Mouse (Mus musculus) G1E-ER4 (cell line): ENCODE measurements around the gene Pik3cb. TPM values are rescaled to one million over a fixed set of nuclear protein-coding genes. Genes with fewer than 3 reads are reported as not detected.
A peak's percentile ranks its signal among the peaks of the same experiment; 100 is the strongest.

Experiments used
- GATA1 ChIP-seq: IDR thresholded peaks from one replicate; pipeline ENCODE4 v1.8.0; 2012; ENCODE audit warnings: low read length, inconsistent platforms
- polyA plus RNA-seq: library from polyadenylated mRNA; stranded (reverse); fragments of >175 nt; gene quantifications from 2 replicates; pipeline ENCODE4 v1.2.3, GENCODE M21; 2012

Gene Pik3cb
- 0.91 and 1.1 TPM in 2 replicates for polyA plus RNA-seq

DNA sequence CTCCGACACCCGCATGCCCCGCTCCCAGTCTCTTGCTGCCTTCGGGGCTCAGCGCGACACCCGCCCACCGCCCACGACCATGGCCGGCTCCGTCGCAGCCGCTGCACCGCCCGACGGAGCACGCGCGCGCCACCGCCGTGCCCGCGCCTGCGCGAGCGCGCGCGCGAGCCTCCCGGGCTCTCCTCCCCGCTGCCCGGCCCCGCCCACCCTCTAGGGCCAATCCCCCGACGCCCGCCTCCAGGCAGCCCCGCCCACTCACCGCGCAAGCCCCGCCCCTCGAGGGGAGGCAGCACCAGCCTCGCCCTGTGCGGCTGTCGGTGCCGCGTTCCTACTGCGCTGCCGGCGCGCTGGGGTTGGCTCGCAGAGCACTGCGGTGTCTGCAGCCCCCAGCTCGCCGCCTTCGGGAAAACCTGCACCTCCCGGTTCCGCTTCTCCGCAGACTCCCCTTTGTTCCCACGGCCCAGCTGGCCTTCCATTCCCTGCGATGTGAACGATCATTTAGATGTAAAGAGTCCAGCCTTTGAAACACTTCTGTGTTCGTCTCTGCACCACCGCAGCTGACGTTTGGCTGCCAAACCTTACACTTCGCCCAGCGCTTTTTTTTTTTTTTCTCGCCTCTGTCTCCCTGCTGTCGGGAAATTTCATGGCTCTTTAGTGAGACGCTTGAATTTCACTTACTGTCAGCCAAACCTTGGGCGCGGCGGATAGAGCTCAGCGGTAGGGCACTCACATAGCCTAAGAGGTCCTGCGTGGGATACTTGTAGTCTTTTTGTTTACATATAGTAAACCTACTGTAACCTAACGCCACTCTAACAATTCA lies at the start of gene Pik3cb:
Gene Pik3cb (minus strand): TSS at position 559 of the 820 bp plus-strand sequence.
- TF ChIP-seq GATA1 = no peak

DNA sequence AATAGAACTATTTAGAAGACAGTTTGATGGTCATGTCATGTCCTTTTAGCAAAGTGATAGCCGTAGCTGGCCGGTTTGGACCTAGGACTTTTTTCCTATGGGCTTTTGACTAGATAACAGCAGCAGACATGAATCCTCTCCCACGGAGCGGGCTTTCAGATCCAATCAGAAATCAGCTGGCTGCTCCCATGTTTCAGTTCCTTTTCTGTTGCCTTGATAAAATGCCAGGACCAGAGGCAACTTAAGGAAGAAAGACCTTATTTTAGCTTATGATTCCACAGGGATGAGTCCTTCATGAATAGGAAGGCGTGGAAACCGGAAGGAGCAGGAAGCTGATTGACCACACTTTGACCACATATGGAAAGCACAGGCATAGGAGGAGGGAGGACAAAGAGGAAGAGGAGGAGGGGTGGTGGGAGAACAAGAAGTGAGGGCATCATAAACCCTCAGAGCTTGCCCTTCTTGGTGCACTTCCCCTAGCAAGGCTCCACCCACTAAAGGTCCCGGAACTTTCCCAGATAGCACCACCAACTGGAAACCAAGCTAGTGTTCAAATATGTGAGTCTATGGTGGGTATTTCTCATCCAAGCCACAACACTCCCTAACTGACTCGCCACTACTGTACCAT lies 42.7 kb upstream of the Pik3cb start:
- no peak for TF ChIP-seq GATA1

DNA sequence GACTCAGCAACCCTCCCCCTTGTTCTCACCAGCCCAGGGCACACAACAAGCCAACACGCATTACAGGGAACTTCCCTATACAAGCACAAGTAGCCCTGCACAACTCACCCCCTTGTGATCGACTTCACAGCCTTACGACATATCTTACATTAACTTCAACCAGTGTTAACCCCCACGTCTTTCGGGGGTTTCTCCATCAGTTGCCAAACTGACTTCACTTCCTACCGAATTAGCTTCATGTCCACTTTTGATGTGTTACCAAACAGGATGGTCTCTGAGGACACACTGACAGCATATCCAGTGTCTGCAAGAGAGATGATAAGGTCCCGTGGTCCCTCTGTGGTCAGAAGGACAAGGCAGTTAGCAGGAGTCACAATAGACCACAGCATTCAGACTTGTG lies 41.7 kb upstream of the Pik3cb start:
- peak; percentile 79 for TF ChIP-seq GATA1

DNA sequence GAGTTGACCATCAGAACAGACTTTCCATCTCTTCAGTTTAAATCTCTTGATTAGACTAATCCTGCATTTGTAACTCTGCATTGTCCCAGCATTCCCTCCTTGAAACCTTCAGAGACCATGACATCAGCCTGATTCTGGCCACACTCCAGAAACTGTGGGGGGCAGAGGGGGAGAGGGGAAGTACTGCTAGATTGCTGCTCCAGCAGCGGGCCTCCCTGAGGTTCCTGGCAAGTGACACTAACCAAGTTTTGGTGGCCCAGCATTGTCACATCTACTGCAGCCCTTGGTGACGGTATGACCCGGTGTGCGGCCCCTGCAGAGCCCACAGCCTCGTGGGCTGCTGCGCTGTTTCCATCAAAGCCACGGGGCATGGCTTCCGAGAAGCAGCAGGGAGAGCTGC lies 39.9 kb upstream of the Pik3cb start:
- no peak for TF ChIP-seq GATA1

DNA sequence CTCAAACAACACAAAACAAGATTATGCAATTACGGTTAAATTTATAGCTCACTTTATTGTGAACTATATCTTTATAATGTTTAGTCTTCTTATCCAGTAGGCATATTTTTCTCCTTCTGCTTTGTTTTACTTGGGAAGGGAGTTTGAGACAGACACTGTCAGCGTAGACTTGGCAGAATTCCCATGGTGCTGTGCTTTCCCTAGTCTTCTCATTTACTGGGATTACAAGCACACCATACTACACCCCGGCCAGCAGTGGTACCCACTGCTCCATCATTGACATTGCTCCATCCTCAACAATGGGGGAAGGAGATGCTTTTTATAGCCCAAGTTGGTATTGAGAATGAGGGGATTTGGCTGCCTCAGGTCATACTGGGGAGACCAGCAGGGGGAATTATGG lies 38.3 kb upstream of the Pik3cb start:
- TF ChIP-seq GATA1 = no peak

DNA sequence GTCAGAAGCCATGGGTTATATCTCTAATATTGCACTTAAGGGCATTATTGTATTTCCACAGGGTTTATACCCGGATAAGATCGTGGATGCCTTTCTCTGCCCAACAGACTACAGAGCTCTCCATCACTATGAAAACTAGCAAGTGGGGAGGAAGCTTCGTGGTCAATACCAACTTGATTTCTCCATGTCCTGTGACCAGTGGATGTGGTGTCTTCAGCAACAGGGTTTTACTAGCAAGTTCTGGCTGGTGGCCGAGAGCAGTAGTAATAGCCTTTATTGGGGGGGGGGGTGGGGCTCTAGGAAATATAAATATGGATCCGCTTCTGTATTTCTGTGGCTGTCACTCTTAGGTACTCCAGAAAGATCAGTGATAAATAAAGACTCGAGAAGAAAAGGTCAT lies 35.4 kb upstream of the Pik3cb start:
- no peak for TF ChIP-seq GATA1

DNA sequence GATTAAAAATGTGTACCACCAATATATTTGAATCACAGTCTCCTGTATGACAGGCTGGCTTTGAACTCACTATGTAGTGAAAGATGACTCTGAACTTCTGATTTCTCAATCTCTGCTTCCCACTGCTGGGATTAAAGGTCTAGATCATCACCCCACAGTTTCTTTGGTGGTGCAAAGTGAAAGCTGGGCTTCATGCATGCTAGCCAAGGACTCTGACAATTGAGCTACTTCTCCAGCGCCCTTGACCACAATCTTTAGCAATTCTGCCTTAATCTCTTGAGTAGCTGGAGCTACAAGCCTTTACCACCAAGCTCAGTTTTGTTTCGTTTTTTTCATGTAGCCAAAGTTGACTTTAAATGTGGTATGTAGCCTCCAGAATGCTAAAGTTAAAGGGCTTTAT lies 32.4 kb upstream of the Pik3cb start:
- no peak for TF ChIP-seq GATA1

DNA sequence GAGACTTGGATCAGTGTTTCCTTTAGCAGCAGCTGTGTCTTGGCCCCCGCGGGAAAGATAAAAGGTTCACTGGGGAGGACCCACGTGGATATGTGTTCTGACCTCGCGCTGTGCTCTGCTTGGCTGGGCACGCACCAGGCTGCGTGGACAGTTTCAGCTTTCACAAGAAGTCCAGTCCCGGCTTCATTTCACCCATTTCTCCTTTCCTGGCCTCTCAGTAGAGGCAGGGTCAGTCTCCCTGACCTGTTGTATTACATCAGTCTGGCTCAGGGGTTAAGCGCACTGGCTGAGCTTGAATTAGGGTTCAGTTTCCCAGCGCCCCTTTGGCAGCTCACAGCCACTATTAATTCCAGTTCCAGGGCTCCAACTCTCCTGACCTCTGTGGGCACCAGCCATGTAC lies 30.8 kb upstream of the Pik3cb start:
- no peak for TF ChIP-seq GATA1

DNA sequence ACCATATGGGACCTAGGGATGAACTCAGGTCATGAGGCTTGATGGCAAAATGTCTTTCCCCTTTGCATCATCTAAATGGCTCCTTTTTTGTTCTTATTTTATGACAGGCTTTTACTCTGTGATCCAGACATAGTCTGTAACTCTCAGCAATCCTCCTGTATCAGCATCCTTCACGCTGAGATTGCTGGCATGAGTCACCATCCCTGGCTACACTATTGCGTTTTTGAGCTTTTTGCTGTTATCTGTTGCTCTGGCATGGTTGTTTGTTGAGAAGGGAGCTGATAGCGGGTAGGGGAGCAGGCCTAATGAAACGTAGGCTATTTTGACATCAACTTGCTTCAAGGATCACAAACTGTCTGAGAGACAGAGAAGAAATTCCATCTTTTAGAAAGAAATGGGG lies 28.6 kb upstream of the Pik3cb start:
- TF ChIP-seq GATA1 = no peak

DNA sequence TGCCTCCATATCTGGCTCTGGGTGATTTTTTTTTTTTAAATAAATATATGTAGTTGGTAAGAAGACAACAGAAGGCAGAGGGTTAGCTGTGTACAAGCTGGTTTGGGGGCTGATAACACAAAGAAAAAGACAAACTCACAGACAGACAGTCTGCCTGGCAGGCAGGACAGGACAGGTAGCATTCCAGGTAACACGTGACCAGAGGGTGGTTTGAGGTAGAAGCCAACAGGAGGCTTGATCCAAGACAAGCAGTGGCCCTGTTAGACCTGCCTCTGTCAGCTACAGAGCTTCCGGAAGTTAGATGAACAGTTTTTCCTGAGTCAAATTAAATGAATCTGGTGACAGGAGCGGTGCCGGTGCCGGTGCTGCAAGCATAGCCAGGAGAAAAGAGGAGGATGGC lies 26.5 kb upstream of the Pik3cb start:
- TF ChIP-seq GATA1 = no peak

DNA sequence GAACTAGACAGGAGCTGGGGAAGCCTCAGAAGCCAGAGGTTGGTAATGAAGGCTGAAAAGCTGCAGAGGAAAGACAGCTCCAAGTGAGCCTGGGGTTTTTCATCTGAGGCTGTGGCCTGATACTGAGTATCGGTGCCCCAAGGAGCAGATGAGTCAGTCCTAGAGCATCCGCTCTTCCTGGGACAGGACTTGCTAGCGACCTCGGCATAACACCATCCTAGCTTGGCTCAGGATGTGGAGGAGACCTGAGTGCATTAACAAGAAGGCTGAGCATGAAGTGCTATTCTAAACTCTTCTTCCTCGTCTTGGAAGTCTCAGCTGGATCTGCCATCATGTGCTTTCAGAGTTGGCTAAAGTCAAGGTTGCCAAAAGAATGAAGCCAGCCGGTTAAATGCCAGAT lies 25.5 kb upstream of the Pik3cb start:
- TF ChIP-seq GATA1 = no peak

DNA sequence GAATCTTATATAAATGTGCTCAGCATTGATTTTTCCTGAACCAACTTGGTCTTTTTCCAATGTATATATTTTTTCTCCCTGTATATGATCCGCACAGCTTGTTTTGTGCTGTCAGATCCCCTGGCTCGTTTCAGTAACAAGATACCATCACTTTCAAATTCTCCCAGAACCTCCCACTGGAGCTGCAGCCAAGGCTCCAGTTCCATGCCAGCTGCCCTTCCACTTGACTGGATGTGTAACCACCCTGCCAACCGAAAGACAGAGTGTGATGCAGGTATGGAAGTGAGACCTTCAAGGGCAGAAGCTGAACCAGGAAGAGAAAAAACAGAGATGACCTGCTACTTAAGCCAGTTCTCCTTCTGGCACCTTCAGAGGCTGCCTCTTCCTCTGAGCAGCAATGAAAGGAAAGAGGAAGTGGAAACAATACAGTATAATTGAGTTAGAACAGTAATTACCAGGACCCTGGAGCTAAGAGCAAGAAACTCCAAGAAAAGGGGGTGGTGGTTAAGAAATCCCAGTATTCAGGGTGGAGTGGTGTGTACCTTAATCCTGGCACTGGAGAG lies 24.3 kb upstream of the Pik3cb start:
- TF ChIP-seq GATA1 = no peak

DNA sequence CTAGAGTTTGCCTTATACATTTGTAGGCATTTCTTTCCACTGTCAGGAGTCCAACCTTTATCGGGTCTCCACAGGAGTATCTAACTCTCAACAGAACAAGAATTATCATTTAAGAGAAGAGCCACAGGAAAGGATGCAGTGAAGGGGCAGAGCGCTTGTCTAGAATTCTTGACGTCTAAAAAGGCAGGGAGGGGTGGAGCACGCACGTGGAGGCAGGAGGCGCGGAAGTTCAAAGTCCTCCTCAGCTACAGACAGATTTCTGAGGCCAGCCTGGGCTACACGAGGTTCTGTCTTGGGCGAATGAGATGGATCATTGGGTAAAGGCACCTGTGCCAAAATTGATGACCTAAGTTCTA lies 23.7 kb upstream of the Pik3cb start:
- TF ChIP-seq GATA1 = no peak

DNA sequence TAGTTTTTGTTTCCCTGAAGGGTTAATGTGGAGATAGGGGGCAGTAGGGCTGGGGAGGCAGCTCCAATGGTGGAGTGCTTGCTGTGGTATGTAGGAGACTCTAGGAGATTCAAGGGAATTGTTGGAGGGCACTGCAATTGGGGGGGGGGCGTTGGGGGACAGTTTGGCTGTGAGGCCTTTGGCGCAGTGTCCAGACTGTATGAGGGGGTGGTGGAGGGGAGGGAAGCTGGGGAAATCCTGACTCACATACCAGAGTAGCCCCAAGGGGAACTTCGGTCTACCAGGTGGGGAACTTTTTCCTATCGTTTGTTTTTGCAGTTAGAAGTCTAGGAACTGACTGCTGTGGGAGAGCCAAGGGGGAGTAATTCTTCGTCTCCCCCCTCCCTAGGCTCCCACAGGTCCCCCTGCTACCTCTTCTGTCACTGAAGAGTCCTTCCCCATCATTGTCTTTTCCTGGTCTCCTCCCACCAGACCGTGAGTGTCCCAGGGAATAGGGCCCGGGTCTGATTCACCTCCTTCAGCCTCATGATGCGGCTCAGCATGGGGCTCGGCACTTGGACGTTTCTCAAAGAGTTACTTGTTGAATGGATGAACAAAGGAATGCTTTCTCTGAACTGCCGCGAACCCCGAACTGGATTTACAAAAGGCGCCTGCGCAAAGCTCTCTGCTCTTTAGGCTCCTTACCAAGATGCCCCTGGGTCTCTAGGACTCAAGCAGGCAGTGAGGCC lies 23.2 kb upstream of the Pik3cb start:
- TF ChIP-seq GATA1 = no peak

DNA sequence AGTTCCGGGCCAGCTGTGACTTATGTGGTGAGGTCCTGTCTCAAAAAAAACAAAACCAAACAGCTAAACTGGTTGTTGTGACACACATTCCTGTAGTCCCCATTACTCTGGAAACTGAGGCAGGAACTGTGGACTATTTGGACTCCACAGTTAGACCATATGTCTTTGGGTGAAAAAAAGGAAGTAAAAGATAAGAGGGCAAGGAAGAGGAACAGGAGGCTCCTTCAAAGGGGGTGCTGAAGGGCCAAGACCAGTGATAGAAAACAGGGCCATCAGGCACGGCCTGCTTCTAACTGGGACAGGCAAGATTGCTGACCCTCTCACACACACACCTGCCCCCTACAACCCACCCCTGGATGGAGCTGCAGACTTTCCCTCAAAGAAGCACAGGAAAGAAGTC lies 22.4 kb upstream of the Pik3cb start:
- TF ChIP-seq GATA1 = no peak

DNA sequence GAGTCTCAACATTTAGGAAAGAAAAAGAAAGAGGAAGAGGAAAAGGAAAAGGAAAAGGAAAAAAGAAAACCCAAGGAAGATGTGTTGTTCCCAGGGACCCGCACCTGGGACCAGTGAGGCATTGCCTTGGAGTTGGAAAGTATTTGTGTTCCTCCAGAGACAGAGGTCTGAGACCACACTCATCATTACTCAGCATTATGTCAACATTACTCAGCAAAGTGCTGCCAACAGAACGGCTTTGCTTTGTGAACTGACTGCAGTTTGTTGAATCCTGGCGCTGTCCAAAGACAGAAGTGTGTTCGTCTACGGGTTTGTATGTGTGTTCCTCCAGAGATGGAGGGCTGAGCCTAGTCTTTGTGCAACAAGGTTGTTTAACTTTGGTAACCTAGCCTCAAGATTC lies 20.4 kb upstream of the Pik3cb start:
- TF ChIP-seq GATA1 = no peak

DNA sequence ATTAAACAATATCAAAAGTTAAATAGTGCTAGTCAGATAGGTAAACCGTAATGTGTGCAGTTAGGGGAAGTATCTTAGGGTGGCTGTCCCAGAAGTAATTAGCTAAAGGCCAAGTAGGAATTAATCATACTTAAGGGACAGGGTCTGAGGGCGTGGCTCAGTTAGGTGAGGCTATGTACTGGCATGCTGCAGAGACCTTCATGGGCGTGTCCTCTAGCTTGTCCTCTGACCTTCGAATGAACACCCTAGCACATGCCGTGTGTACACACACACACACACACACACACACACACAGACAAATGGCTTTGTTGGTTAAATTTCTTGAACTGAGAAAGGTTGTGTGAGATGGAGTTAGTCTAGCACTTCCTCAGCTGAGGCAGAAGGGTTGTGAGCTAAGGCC lies 19.5 kb upstream of the Pik3cb start:
- TF ChIP-seq GATA1 = no peak
